Mouse (Mus musculus) layer of hippocampus, postnatal 10 days (tissue): ENCODE results near the gene Krtap3-2. TPM values are rescaled to one million over a fixed set of nuclear protein-coding genes. Genes with fewer than 3 reads are reported as not detected.

Experiments
- total RNA-seq, 2 experiments: library from RNA; stranded (reverse); gene quantifications; 2 replicates each; pipeline ENCODE4 v1.2.3; 2021

The Krtap3-2 gene
- total RNA-seq, 2 experiments from 2014 or later, result not detected

Other genes starting within 250 kb of the Krtap3-2 start
- not detected for gene Krt25, start 233.9 kb downstream of the Krtap3-2 start, total RNA-seq
- gene Krt26, start 218.9 kb downstream of the Krtap3-2 start, total RNA-seq, result under 1 TPM; 0.13 to 0.23 TPM
- not detected for gene Krt27, start 205.7 kb downstream of the Krtap3-2 start, total RNA-seq
- under 1 TPM; 0.30 to 0.33 TPM for gene Krt28, start 181.9 kb downstream of the Krtap3-2 start, total RNA-seq
- 10 to 100 TPM; 14.3 to 14.8 TPM for gene Krt10, start 167.5 kb downstream of the Krtap3-2 start, total RNA-seq
- 1 to 10 TPM; 1.5 to 1.6 TPM for gene Krt12, start 134.6 kb downstream of the Krtap3-2 start, total RNA-seq
- not detected for gene Krt20, start 118.7 kb downstream of the Krtap3-2 start, total RNA-seq
- gene Krt23, start 63.7 kb downstream of the Krtap3-2 start, total RNA-seq, result not detected
- gene Krt39, start 35.5 kb downstream of the Krtap3-2 start, total RNA-seq, result not detected
- not detected for gene Krt40, start 13.7 kb downstream of the Krtap3-2 start, total RNA-seq
- not detected for gene Krtap3-3, start 6.0 kb downstream of the Krtap3-2 start, total RNA-seq
- gene Gm11939, start 2.6 kb upstream of the Krtap3-2 start, total RNA-seq, result not detected
- not detected for gene Krtap3-1, start 9.8 kb upstream of the Krtap3-2 start, total RNA-seq
- gene Krtap1-5, start 24.2 kb upstream of the Krtap3-2 start, total RNA-seq, result not detected
- gene Krtap1-4, start 26.8 kb upstream of the Krtap3-2 start, total RNA-seq, result not detected
- not detected for gene Krtap1-3, start 34.5 kb upstream of the Krtap3-2 start, total RNA-seq
- gene Krtap9-3, start 41.3 kb upstream of the Krtap3-2 start, total RNA-seq, result not detected
- gene Gm11938, start 46.5 kb upstream of the Krtap3-2 start, total RNA-seq, result not detected
- not detected for gene Gm11937, start 53.3 kb upstream of the Krtap3-2 start, total RNA-seq
- not detected for gene Krtap2-4, start 58.0 kb upstream of the Krtap3-2 start, total RNA-seq
- not detected for gene Gm11562, start 63.6 kb upstream of the Krtap3-2 start, total RNA-seq
- not detected for gene Krtap4-1, start 71.4 kb upstream of the Krtap3-2 start, total RNA-seq
- not detected for gene Krtap4-2, start 78.2 kb upstream of the Krtap3-2 start, total RNA-seq
- not detected for gene Krtap4-7, start 87.2 kb upstream of the Krtap3-2 start, total RNA-seq
- not detected for gene Gm11555, start 93.4 kb upstream of the Krtap3-2 start, total RNA-seq
- not detected for gene Gm11563, start 102.1 kb upstream of the Krtap3-2 start, total RNA-seq
- gene Krtap4-6, start 109.1 kb upstream of the Krtap3-2 start, total RNA-seq, result not detected
- not detected for gene Gm14190, start 133.9 kb upstream of the Krtap3-2 start, total RNA-seq
- not detected for gene Gm14180, start 177.4 kb upstream of the Krtap3-2 start, total RNA-seq
- gene Gm11595, start 216.1 kb upstream of the Krtap3-2 start, total RNA-seq, result not detected
- not detected for gene Krtap4-8, start 223.9 kb upstream of the Krtap3-2 start, total RNA-seq
- gene Krtap4-9, start 228.3 kb upstream of the Krtap3-2 start, total RNA-seq, result not detected
- gene Gm11596, start 236.6 kb upstream of the Krtap3-2 start, total RNA-seq, result not detected
- gene Gm11569, start 242.1 kb upstream of the Krtap3-2 start, total RNA-seq, result not detected
- gene Gm11554, start 247.6 kb upstream of the Krtap3-2 start, total RNA-seq, result not detected